Mouse (Mus musculus) NIH3T3 (cell line): ENCODE measurements around the gene Zfp947.
"Not testable (repeated sequence)": the region's sequence is repeated elsewhere in the genome, so short reads cannot be mapped to it uniquely, and the experiment has no call there.

Source experiments
- DNase-seq: peaks from one replicate; pipeline ENCODE4 v3.0.0-alpha.2; 2012; ENCODE audit warnings: low read depth

Gene Zfp947

GRCm38 (mm10) chr17:22165722-22166294, at the start of gene Zfp947:
Gene Zfp947 (minus strand): TSS chr17:22166190.
- peak; percentile 69 for DNase-seq

GRCm38 (mm10) chr17:22165304-22165703, 686 bp downstream of the Zfp947 start:
- DNase-seq, result peak; percentile 11

GRCm38 (mm10) chr17:22153951-22154350, 12.0 kb downstream of the Zfp947 start:
- DNase-seq, result not testable (repeated sequence)

GRCm38 (mm10) chr17:22118770-22119169, 47.2 kb downstream of the Zfp947 start:
- no peak for DNase-seq
